Mouse (Mus musculus) hindbrain, embryonic 12.5 days (tissue): Measurements from ENCODE around the gene Cbx3. TPM values are rescaled to one million over a fixed set of nuclear protein-coding genes. Genes with fewer than 3 reads are reported as not detected.
A peak's percentile ranks its signal among the peaks of the same experiment; 100 is the strongest.

Source experiments
- ATAC-seq: fragments of 200-750 bp; cut with Nextera tagmentation; 2 replicates; pipeline ENCODE4 v1.8.0; 2017; ENCODE audit warnings: moderate TSS enrichment; ENCODE audit not compliant: low FRiP score
- H3K27ac ChIP-seq: fragments of 300-500 bp; sonication (generic); 2 replicates; pipeline ENCODE4 v1.5.1; 2016; ENCODE audit warnings: mild to moderate bottlenecking
- H3K27me3 ChIP-seq: fragments of 300-500 bp; sonication (generic); 2 replicates; pipeline ENCODE4 v1.6.1; 2016; ENCODE audit warnings: mild to moderate bottlenecking
- H3K36me3 ChIP-seq: fragments of 300-500 bp; sonication (generic); 2 replicates; pipeline ENCODE4 v1.6.1; 2016; ENCODE audit warnings: mild to moderate bottlenecking
- H3K4me1 ChIP-seq: fragments of 300-500 bp; sonication (generic); 2 replicates; pipeline ENCODE4 v1.6.1; 2016
- H3K4me2 ChIP-seq: fragments of 300-500 bp; sonication (generic); replicated peaks from 2 replicates; pipeline ENCODE4 v1.6.1; 2016; ENCODE audit warnings: mild to moderate bottlenecking
- H3K4me3 ChIP-seq: fragments of 300-500 bp; sonication (generic); 2 replicates; pipeline ENCODE4 v1.5.1; 2016; ENCODE audit warnings: mild to moderate bottlenecking
- H3K9ac ChIP-seq: fragments of 300-500 bp; sonication (generic); 2 replicates; pipeline ENCODE4 v1.6.1; 2016; ENCODE audit warnings: mild to moderate bottlenecking, moderate library complexity
- H3K9me3 ChIP-seq: fragments of 300-500 bp; sonication (generic); replicated peaks from 2 replicates; pipeline ENCODE4 v1.6.1; 2016; ENCODE audit warnings: mild to moderate bottlenecking
- WGBS: fragments of 180-500 bp; shearing (Covaris S2); methylation state at CpG from one replicate; pipeline ENCODE4 v1.1.7; 2016; 5-methylcytosine and 5-hydroxymethylcytosine counted together
- polyA plus RNA-seq: library from polyadenylated mRNA; unstranded; fragments of >200 nt; fragmentation: Nextera tagmentation; extraction: Ambion mirVana; gene quantifications from 2 replicates; pipeline ENCODE4 v1.2.1, GENCODE M21; 2016

The Cbx3 gene
- 559 and 584 TPM in 2 replicates for polyA plus RNA-seq

DNA sequence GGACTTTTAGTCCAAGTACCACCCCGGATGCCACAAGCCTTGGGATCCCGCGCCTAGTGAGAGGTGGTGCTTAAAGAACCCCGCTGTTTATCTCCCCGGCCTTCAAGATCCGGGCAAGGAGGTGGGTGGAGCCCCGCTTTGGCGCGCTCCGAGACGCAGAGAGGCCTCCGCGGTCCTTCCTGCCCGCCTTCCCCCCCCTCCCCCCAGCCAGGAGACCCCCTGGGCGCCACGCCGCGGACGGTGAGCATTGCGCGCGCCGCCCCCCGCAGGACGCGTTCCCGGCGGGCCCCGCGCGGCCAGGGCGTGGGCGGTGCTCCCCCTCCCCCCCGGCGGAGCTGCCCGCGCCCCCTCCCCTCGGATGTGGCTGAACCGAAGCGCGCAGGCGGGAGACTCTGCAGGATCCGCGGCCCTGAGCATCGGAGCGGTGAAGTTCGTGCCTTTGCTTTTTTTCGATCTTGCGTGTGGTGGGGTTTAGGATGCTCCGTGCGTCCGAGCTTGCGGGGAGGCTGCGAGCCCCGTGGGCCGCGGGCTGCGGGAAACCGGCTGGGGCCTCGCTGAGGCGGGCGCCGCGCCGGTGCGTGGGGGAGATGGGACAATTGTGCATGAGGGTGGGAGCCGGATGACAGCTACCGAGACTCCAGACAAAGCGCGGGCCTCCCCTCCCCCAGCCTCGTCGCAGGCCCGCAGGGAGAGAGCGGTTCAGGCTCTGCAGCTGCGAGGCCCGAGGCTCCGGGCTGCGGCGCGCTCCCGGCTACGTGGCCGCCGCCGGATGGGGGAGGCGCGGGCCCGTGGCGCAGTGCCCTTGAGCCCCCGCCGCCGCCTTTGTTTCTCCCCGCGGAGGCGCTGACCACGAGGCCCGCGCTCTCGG, at the start of gene Cbx3:
Gene Cbx3 (plus strand): TSS at position 50 of the 868 bp plus-strand sequence.
- no peaks in the 10 kb centered on the region for H3K9me3 ChIP-seq
- no peaks in the 10 kb centered on the region for H3K27me3 ChIP-seq
- H3K4me1 ChIP-seq: peaks cover 41% of the 10 kb centered on the region
- H3K4me3 ChIP-seq: peak within 1 kb of the TSS; percentile 93
- peak; percentile 85 for ATAC-seq
- WGBS: under 1% methylated on average over 85 of the region's 99 CpGs
- peak within 1 kb of the TSS; percentile 100 for H3K9ac ChIP-seq
- peak within 1 kb of the TSS; percentile 68 for H3K4me2 ChIP-seq
- peak within 1 kb of the TSS; percentile 100 for H3K27ac ChIP-seq
- peaks cover 34% of the 10 kb centered on the region for H3K36me3 ChIP-seq

DNA sequence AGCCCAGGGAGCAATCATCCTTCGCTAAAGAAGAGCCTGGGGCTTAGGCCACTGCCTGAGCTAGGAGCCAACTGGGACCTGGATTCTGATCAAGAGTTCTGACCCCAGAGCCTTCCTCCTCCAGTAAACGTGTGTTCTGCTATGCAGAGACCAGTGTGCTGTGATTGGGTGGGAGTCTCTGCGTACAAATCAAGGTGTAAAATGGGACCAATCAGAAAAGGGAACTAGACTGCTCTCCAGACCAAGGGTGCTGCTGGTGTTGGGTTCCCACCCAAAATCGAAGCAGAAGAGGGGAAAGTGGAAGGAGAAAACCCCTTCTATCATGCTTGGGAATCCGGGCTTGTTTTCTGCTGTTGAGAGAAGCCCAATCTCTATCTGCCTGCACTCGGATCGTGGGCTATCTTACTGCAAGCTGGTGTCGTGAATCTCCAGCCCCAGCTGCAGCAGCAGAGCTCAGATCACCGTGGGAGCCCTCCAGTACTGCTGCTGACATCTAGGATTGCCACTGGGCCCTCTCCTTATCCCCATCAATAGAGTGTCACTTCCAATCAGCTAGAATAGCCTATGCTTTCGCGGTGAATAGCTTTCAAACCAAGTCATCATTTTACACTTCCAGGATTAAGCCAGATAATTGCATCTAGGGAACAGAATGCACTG, 46.6 kb upstream of the Cbx3 start:
- 59% methylated on average over 11 of the region's 11 CpGs for WGBS
- Histone ChIP-seq H3K4me1 (no peaks in the 10 kb centered on the region), H3K9me3 (0 out of 2 replicates have a peak, but pooled peaks cover 5% of the 10 kb centered on the region), H3K9ac (no peak overlapping the region), H3K4me2 (no peak overlapping the region), H3K27ac (no peak overlapping the region), H3K36me3 (no peaks in the 10 kb centered on the region), H3K4me3 (no peak overlapping the region), H3K27me3 (no peaks in the 10 kb centered on the region)
- no peak for ATAC-seq

GRCm38 (mm10) chr6:51424537-51424936, 45.6 kb upstream of the Cbx3 start:
- WGBS: 95% methylated on average over 2 of the region's 2 CpGs
- ATAC-seq: no peak
- Histone ChIP-seq H3K27ac (no peak overlapping the region), H3K9me3 (0 out of 2 replicates have a peak, but pooled peaks cover 5% of the 10 kb centered on the region), H3K9ac (no peak overlapping the region), H3K4me3 (no peak overlapping the region), H3K36me3 (no peaks in the 10 kb centered on the region), H3K27me3 (no peaks in the 10 kb centered on the region), H3K4me2 (no peak overlapping the region), H3K4me1 (no peaks in the 10 kb centered on the region)

DNA sequence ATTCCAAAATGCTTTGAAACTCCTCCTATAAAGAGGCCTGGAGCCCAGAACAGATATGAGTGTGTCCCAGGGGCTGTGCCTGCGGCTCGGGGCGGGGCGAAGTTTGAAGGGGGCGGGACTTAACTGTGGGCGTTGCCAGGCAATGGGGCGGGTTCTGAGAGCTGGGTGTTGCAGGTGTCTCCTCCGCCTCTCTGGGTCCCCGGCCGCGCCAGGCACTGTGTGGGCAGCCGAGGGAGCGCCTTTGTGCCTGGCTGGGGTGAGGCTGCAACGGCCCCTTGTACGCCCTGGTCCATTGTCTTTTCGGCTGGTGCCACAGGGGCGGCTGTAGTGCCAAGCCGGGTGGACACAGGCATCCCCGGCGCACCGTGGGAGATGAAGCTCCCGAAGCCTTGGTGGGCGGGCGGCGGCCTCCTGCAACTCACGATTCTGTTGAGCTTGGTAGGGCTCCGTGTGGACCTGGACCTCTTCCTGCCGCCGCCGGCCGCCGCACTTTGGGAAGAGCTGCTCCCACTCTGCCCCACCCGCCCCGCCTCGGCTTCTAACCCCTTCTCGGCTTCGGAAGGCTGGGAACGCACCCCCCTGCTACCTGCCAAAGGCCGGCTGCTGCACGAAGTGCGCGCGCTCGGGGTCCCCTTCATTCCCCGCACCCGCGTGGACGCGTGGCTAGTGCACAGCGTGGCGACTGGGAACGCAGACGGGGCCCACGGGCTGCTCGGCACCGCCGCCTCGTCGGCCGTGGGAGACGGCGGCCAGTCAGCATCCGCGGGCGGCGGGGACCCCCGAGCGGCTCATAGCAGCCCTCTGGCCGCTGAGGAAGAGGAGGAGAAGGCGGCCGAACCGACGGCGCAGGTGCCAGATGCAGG, 37.4 kb upstream of the Cbx3 start, which contains the start of gene Nfe2l3:
Gene Nfe2l3 (plus strand): TSS at position 136 of the 863 bp plus-strand sequence.
- Histone ChIP-seq H3K27me3 (peaks cover 35% of the 10 kb centered on the region), H3K4me1 (peaks cover 6% of the 10 kb centered on the region), H3K9ac (peak within 1 kb of the TSS; percentile 70), H3K9me3 (no peaks in the 10 kb centered on the region), H3K4me3 (peak within 1 kb of the TSS; percentile 50), H3K36me3 (no peaks in the 10 kb centered on the region), H3K4me2 (peak within 1 kb of the TSS; percentile 88), H3K27ac (no peak within 1 kb of the TSS)
- 1% methylated on average over 70 of the region's 74 CpGs for WGBS
- ATAC-seq: peak; percentile 81

- no peak for ATAC-seq
- Histone ChIP-seq H3K9me3 (no peaks in the 10 kb centered on the region), H3K4me1 (peaks cover 6% of the 10 kb centered on the region), H3K4me3 (0 out of 2 replicates have a peak overlapping the region, but pooled peaks have one; percentile 50), H3K9ac (no peak overlapping the region), H3K36me3 (no peaks in the 10 kb centered on the region), H3K27me3 (peaks cover 35% of the 10 kb centered on the region), H3K4me2 (no peak overlapping the region; the same call in 1 of the 2 replicates), H3K27ac (no peak overlapping the region)
- WGBS: 35% methylated on average over 7 of the region's 7 CpGs
Observed at GRCm38 (mm10) chr6:51434270-51434669, 35.9 kb upstream of the Cbx3 start.

DNA sequence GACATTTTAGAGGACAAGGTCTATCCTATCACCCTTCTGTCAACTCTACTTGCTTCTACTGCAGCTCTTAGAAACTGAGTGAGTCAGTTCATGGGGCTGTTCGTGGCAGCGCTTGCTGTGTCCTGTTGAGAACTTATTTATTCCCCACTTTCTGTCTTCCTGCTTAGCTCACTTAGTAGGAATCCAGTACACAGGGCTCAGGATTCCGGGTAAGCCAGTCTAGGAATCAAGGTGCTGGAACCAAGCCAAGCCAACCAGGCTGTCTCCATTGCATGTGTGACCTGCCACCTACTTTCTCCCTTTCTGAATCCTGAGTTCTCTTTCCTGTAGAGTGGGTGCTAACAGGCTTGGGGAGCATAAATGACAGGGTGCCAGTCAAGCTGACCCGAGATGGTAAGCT, 32.5 kb upstream of the Cbx3 start:
- peaks cover 4% of the 10 kb centered on the region for H3K4me1 ChIP-seq
- peaks cover 25% of the 10 kb centered on the region for H3K27me3 ChIP-seq
- H3K4me3 ChIP-seq: no peak overlapping the region
- H3K4me2 ChIP-seq: no peak overlapping the region
- H3K27ac ChIP-seq: no peak overlapping the region
- no peak overlapping the region for H3K9ac ChIP-seq
- ATAC-seq: no peak
- H3K36me3 ChIP-seq: no peaks in the 10 kb centered on the region
- 78% methylated on average over 4 of the region's 4 CpGs for WGBS
- no peaks in the 10 kb centered on the region for H3K9me3 ChIP-seq

DNA sequence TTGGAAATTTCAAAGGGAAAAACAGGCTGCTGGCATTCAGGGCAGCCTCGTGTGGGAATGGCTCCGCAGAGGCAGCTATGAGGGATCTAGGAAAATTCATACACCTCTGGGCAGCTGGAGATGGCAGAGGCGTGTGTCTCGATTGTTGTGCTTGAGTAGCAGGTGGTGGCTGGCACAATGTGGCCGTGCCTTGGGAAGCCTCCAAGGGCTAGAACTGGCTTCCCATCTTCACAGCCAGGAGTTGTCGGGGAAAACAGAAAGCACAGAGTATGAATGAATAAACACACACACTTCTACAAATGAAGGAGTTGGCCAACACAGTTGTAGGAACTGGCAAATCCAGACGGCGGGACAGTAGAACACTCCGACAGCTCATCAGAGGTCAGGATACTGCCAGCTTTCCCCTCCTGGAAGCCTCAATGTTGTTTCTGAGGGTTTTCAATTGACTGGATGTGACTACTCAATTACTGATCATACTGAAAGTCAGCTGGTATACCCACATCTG, 31.3 kb upstream of the Cbx3 start:
- no peak overlapping the region for H3K9ac ChIP-seq
- H3K9me3 ChIP-seq: no peaks in the 10 kb centered on the region
- no peak for ATAC-seq
- no peaks in the 10 kb centered on the region for H3K36me3 ChIP-seq
- H3K4me3 ChIP-seq: no peak overlapping the region
- H3K27ac ChIP-seq: no peak overlapping the region
- no peak overlapping the region for H3K4me2 ChIP-seq
- WGBS: 88% methylated on average over 9 of the region's 9 CpGs
- H3K27me3 ChIP-seq: peaks cover 14% of the 10 kb centered on the region
- H3K4me1 ChIP-seq: no peaks in the 10 kb centered on the region

DNA sequence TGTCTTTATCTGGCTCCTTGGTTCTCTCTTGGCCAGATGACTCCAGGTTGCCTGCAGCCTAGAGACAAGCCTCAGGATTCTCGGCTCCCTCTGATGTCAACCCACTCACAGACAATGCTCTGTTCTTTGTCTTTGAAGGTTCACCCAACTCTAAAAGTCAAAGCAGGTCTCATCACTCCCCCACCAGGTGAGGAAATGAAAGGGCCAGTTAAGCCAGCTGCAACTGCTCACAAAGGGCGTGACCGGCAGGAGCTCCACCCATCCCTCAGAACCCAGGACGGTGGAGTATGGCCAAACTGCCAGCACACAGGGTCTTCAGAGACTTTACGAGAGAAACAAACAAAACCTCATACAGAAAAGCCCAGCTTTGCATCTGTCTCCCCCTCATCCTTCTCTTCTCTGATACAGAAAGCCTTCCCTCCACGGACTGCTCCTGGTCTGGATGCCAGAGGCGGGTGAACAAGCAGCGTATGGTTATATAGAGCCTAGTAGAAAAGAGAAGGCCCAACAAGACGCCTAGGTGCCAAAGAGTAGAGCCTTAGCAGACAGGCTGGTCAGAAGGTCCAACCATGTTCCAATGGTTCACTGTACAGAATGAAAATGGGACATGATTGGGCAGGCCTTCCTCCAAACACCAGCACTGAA, 27.8 kb upstream of the Cbx3 start:
- Histone ChIP-seq H3K9me3 (no peaks in the 10 kb centered on the region), H3K27me3 (no peaks in the 10 kb centered on the region), H3K27ac (no peak overlapping the region), H3K36me3 (no peaks in the 10 kb centered on the region), H3K4me2 (no peak overlapping the region), H3K9ac (no peak overlapping the region), H3K4me3 (no peak overlapping the region), H3K4me1 (no peaks in the 10 kb centered on the region)
- WGBS: 57% methylated on average over 9 of the region's 9 CpGs
- no peak for ATAC-seq

DNA sequence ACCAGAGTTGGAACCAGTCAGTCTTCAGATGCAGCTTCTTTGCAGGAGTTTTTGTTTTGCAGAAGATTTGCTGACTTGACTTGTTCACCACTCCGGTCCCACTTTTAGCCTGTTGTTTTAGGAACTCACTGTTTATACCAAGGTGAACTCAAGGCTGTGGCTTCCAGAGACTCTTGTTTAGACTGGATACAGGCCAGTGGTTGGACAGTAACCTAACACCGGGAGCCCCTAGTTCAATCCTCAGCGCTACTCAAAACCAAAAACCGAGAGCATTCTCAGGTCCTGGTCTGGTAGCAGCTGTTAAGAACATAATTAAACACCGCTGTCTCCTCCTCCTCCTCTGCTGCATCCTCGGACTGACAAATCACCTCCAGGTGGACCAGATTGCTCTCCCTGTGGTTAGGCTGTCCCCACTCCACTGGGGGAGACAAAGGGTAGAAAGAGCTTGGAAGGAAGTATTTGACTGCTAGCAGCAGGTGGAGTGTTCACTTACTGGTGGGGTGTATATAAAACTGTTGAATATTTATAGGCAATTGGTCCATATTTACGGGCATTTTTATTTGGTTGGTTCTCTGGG, 17.1 kb upstream of the Cbx3 start:
- no peak for ATAC-seq
- Histone ChIP-seq H3K27me3 (no peaks in the 10 kb centered on the region), H3K9ac (no peak overlapping the region), H3K27ac (no peak overlapping the region), H3K4me1 (no peaks in the 10 kb centered on the region), H3K4me3 (no peak overlapping the region), H3K9me3 (no peaks in the 10 kb centered on the region), H3K36me3 (peaks cover 9% of the 10 kb centered on the region; the same call in 1 of the 2 replicates), H3K4me2 (no peak overlapping the region)
- WGBS: 65% methylated on average over 7 of the region's 7 CpGs

DNA sequence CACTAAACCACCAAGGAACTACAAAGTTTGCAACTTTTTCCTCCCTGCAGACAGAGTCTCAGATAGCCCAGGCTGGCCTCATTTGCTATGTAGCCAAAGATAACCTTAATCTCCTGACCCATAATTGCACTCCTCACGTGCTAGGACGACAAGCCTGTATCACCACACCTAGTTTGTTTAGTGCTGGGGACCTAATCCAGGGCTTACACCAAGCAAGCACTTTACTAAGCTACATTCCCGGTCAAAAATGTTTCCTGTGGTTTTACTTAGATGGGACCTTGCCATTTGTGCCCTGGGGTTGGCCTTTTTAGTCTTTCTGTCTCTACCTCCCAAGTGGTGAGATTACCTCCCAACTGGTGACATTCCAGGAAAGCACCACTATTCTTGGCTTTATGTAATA, 15.2 kb upstream of the Cbx3 start:
- Histone ChIP-seq H3K9ac (no peak overlapping the region), H3K36me3 (peaks cover 20% of the 10 kb centered on the region), H3K27ac (no peak overlapping the region), H3K4me2 (no peak overlapping the region), H3K9me3 (no peaks in the 10 kb centered on the region), H3K4me1 (no peaks in the 10 kb centered on the region), H3K27me3 (no peaks in the 10 kb centered on the region), H3K4me3 (no peak overlapping the region)
- WGBS: 64% methylated on average over 3 of the region's 3 CpGs
- no peak for ATAC-seq

- no peaks in the 10 kb centered on the region for H3K27me3 ChIP-seq
- H3K9me3 ChIP-seq: no peaks in the 10 kb centered on the region
- 86% methylated on average over 1 of the region's 1 CpGs for WGBS
- no peak overlapping the region for H3K9ac ChIP-seq
- no peak overlapping the region for H3K4me3 ChIP-seq
- no peak overlapping the region for H3K4me2 ChIP-seq
- no peak for ATAC-seq
- H3K4me1 ChIP-seq: no peaks in the 10 kb centered on the region
- H3K36me3 ChIP-seq: peaks cover 29% of the 10 kb centered on the region
- no peak overlapping the region for H3K27ac ChIP-seq
Observed at GRCm38 (mm10) chr6:51456198-51456597, 14.0 kb upstream of the Cbx3 start.
